Mouse (Mus musculus): ENCODE measurements around the gene Apobec4.
"Not testable (repeated sequence)": the region's sequence is repeated elsewhere in the genome, so short reads cannot be mapped to it uniquely, and the experiment has no call there.

Apobec4 gene

DNA sequence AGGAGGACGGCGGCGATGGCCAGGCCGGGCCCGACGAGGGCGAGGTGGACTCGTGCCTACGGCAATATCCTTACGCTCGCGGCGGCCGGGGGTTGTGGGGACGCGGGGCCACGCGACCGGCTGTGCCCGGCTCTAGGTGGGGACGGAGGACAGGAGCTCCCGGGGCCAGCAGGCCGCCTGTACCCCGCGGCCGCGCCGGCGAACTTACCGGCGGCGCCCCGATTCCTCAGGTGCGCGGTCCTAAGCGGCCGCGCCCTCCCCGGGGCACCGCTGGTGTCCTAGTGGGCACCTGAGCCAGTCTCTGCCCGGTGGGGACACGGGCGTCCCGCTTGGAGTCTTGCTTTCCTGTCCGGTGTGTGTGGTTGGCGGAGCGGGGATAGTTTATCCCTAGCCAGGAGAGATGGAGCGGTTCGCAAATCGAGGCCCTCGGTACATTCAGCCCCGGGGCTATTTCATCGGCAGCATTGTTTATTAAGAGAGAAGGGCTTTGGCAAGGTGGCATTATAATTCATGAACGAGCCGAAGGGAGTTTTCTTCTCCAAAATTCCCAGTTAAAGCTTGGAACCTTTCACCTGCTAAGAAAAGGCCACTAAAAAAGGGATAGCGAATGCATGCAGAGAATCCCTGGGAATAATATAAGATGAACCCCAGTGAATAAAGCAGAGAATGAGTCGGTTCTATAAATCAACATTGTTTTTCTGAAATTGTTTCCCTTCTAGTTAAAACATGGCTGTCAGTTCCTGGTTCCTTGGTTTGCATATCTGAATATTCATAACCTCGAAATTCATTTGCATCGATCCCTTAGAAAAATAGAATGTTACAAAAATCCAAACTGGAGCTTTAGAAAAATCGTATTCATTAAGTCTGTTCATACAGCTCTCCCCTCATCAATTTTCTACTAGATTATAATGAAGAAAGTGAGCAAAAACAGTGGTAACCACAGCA, 16.7 kb downstream of the Apobec4 start:
- peak; percentile 21 for DNase-seq (ENCODE audit: low read depth, low spot score)

DNA sequence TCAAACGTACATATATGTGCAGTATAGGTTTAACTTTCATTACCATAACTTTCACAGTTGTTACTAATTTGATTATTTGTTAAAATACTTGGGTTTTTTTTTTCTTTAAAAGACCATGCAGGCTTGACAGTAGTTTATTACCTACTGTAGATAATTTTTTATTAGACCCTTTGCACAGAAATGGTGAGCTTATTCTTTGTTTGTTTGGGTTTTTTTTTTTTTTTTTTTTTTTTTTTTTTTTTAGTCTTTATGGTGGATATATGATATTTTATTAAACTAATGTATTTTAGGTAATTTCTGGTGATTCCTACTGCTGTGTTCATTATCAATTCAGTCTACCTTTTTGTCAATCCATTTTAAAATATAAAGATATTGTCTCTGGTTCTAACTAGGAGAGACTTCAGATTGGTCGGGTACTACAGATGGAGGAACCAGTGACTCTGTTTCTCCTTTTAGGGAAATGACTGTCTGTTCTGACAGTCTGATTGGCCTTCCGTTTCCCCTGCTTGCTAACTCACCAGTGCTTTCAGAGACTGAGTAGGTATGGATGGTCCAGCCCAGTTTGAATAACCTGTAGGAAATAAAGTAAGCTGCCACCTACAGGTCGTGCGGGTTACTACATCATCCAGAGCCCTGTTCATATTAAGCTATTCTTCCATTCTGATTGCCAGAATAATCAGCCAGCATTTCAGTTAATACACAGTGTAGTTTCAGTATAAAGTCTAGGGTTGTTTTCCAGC, 17.6 kb downstream of the Apobec4 start:
- DNase-seq (ENCODE audit: low read depth, low spot score), result peak; percentile 67

DNA sequence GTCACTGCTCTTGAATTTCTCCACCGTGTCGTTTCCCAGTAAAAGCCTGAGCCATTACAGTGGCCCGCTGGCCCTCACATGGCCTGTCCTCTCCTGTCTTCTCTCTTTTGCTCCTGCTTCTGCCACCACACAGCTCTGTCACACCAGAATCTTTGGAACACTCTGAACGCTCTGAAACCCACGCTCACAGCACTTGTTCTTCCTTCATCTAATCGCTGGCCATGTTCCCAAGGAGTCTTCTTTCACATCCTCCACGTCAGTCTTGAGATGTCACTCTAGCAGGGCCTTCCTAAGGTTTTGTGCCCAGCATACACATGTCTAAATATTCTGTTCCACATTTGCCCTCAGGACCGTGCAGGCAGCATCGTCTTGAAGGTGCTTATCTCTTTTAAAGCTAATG, 20.7 kb downstream of the Apobec4 start:
- DNase-seq (ENCODE audit: low read depth, low spot score), result no peak

DNA sequence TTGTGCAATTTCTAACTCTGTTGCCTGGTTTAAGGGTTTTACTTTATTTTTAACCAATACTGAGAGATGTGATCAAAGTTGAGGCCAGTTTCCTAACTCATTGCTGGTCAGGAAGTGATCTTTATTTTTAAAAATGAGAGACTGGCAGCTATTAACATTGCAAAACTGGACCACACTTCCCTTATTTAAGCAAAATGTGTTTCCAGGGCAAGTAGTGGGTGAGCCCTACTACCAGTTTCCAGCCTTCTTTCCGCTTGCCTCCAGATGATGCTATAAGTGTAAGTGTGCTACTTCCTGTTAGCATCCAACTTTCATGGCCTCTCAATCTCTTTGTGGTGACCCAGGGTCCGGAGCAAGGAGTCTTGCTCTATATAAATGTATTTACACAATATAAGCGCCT, 24.2 kb downstream of the Apobec4 start:
- not testable (repeated sequence) for DNase-seq (ENCODE audit: low read depth, low spot score)

DNA sequence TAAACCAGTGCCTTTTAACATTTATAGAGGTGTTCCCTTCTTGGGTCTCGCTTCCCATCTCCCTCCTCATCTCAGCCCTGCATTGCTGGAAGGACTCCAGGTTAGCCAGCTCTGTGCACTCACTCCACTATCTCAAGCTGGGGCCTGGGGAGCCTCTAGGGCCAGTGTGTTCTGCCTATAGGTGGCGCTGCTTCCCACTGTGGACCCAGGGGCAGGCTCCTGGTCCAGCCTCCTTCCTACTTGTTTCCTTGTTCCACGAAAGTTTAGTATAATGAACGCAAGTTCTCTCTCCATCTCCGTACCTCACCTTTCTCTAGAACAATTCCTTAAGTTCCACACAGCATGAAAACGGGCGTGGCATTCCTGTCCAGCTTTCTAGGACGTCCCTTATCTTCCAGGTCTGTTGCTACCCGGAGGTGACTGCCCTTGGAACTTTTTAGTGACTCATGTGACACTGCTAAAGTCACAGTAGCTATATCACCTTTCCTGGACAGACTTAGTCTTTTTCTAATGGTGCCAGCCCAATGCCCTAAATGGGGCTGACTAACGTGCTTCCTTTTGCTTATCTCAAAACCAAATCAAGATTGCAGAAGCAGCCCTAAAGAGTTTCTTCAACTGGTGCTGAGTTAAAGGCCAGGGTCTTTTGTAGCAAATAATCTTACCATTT, 28.9 kb downstream of the Apobec4 start:
- DNase-seq (ENCODE audit: low read depth, low spot score), result peak; percentile 43

DNA sequence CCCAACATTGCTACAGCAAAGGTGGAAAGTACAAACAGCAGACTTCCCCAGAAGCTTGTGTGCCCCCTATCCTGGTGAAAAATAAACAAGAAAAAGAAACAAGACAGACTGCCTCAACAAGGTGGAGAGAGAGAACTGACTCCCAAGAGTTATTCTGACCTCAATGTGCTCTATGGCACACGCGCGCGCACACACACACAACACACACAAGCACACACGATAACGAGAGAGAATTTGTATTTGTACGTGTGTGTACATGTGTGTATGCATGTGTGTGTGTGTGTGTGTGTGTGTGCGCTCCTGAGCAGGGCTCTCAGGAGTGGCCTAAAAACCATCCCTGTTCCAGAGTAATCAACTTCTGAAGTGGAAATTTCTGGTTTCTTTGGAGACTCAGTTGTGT, 34.3 kb downstream of the Apobec4 start:
- no peak for DNase-seq (ENCODE audit: low read depth, low spot score)

DNA sequence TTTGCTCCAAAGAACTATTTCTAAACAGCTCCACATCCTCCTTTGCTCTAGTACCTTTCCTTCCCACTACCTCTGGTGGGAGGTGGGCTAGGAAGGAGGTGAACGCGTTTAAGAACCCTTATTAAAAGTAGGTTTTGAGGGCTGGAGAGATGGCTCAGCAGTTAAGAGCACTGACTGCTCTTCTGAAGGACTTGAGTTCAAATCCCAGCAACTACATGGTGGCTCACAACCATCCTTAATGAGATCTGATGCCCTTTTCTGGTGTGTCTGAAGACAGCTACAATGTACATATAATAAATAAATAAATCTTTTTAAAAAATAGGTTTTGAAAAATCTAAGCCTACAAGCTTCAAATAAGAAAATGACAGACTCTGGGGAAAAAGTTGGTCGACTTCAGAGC, 35.1 kb downstream of the Apobec4 start:
- DNase-seq (ENCODE audit: low read depth, low spot score), result not testable (repeated sequence)

DNA sequence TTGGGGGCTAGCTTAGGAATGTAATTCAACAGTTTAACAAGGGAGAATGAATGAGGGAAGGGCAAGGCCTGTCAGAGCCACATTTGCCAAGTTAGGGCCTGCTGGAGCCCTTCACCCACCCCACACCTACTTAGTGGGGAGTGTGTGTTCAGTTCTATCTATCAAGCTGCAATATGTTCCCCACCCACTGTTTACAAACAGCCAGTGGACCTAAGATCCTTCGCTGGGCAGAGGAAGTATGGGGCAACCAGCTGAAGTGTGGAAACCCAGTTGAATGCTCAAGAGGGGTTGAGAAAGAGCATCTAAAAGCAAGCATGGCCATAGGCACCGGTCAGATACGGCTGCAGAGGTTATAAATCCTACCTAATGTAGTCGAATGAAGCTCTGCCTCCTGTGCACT, 36.6 kb downstream of the Apobec4 start:
- no peak for DNase-seq (ENCODE audit: low read depth, low spot score)

DNA sequence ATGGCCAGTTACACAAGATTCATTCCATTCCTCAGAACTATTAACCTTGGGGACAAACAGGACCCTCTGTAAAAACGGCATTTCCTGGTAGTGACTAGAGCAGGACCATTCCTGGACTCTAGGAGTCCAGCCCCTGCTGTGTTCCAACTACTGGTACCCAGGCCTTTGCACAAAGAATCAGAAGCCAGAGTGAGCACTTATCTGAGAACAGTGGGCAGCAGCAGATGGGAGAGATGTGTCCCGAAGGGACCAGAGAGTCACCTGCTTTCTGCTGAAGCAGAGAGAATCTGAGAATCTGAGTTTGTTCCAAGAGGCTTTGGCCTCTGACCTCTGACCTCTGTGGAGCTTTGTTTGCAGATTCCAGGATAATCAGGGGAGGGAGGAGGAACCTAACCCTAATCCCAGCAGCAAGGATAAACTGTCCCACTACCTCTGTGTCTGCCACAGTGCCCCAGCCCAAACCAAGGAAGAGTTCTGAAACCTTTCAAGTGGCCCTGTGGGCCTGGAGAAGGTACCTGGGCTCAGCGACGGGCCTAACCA, 37.8 kb downstream of the Apobec4 start:
- DNase-seq (ENCODE audit: low read depth, low spot score), result no peak

DNA sequence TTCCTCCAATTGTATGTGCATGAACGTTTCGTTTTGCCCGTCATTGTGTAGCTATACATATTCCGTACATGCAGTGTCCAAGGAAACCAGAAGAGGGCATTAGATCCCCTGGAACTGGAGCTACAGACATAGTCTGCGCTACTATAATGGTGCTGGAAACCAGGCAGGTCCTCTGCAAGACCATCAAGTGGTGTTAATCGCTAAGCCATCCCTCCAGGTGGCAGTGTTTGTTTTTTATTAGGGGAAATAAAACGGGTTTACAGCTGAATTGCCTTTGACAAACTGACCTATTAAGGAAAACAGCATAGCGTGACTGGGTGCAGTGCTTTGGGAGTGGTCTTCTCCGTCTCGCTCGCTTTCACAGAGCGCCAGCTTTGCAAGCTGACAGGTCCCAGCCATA, 39.9 kb downstream of the Apobec4 start:
- no peak for DNase-seq (ENCODE audit: low read depth, low spot score)

DNA sequence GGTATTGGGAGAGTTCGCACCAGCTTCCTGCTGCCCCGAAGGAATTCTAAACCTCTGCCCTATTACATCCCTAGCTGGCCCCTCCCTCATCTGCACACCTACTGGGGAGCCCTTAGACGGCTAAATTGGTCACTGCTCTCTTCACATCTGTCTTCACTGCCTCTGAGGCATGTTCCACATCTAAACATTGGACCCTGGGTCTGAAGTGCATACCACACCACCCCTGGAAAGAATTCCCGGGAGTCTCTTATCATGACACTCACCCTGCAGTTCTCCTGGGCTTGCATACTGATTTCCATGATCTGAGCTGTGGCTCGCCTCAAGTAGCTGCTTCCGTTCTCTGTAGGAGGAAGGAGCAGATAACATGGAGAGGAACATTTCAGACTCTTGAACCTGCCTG, 40.5 kb downstream of the Apobec4 start:
- no peak for DNase-seq (ENCODE audit: low read depth, low spot score)

DNA sequence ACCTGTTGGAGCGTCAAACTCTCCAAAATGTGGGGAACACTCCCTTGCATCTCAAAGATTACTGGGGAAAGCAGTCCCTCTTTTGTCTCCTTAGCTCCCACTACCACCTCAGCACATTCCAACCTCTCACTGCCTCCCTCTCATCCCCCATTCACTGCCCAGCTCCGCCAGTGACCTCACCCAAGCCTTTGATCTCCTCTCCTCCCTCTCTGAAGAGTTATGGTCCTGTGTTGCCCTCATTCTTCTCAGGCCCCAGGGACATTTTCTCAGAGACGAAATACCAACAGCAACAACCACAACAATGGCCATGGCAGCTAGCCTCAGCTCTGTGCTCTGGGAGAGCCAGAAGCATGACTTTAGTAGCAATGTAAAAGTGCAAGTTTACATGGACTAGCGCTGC, 40.9 kb downstream of the Apobec4 start:
- DNase-seq (ENCODE audit: low read depth, low spot score), result no peak

DNA sequence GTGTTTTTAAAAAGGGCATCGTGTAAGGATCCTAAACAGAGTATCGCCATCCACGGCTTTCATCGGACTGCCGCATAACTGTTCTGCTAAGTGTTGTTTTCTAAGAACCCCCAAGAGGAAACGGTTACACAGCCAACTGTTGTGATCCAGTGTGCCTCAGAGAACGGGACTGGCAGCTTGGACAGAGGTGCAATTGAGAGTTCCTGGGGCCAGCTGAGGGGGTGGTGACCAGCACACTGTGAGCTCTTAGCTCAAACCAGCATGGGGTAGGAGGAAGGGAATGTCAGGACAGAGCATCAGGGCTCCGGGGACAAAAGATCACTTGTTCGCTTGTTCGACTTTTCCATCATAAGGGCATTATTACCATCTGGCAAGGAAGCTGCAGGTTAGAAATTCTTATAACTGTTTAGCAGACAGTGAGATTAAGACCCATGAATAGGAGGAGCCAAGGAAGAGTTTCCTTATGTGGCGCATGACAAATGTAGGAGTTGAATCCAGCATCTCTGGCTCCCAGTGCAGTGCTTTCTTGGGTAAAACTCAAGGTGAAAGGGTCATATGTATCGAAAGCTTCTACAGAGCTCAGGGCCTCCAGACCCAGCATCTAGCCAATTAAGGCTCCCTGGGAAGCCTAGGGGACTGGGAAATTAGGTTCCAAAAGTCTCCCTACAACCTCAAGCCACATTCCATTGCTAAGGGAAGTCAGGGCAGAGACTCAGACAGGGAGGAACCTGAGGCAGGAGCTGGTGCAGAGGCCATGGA, 42.6 kb downstream of the Apobec4 start:
- DNase-seq (ENCODE audit: low read depth, low spot score), result no peak

DNA sequence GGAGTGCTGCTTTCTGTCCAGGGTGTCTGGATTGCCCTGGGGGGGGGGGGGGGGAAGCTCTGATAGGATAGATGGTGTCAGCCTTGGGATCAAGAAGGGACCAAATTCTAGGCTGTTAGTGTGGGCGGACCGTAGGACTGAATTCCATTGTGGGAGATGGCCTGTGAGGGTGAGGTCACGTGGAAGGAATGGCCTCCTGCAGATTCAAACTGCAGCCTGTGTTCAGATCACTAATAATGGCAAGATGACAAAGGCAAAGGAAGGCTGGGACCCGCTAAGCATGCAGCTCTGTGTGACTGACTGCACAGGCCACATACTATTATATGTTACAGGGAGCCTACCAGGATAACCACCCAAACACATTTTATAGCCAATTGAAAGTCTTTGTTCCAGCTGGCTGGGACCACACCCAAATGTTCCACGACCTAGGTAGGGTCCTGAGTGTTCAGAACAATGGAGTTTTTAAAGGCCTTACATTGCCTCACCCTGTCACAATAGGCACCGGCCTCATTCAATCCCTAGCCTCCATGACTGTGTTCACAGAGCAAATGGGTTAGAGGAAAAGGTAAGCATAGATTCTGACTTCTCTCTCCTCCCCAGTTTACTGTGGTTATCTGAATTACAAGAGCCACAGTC, 43.3 kb downstream of the Apobec4 start:
- DNase-seq (ENCODE audit: low read depth, low spot score), result no peak

DNA sequence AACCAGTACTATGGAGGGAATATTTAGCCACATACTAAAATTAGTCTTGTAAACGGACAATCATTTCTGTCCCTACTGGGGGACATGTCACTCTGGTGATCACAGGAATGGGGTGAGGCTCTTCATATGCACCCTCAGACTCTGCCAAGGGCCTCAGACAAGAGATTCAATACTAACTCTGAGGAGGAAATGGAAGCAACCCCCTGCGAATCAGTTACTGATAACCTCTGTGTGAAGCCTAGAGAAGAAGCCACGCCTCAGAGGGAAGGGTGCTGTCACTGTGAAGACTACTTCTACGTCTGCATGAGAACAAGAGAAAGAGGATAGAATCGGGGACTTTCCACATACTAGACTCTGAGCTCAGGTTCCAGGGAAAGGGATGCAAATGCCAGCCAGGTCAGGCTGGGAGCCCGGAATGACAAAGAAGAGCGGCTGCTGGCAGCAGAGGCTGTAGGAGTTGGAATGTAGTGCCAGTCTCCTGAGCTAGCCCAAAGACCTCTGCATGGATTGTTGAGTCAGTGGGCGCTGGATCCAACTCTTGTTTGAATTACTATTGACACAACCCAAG, 45.4 kb downstream of the Apobec4 start:
- DNase-seq (ENCODE audit: low read depth, low spot score), result no peak

DNA sequence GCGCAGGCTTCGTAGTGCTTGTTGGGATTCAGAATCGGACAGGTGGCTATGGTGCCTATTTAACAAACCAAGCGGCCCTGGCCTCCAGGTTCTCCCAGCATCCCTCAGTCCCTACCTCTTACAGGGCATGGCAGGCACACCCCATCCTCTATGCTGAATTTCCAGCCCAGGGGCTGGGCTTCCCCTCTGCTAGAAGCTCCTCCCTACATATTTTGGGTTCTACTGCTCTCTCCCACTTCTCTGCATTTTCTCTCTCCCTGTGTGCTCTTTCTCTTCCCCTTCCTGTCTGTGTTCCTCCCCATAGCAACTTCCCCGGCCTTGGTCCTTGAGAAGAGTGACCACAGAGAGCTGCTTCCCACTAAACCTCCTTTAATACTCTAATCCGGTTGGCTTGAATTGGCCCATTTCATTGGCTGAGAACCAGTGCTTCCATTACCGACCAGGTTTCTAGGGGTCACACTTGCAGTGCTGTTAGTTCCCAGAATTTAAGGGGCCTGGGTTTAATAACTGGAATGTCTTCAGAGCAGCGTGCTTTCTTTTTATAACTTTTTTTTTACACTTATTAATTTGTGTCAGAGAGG, 46.4 kb downstream of the Apobec4 start:
- DNase-seq (ENCODE audit: low read depth, low spot score), result no peak

DNA sequence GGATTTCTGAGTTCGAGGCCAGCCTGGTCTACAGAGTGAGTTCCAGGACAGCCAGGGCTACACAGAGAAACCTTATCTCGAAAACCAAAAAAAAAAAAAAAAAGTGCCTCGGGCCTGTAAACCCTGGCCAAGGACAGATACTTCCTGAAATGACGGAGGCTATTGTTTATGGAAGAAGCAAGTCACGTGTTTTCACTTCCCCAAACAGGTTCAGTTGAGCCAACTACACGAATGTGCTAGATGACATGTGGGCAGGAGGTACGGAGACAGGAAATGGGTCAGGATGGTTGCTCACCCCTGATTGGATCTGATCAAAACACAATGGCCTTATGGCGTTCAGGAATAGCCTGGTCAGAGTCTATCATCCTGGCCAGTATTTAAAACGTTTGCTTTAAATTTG, 47.8 kb downstream of the Apobec4 start:
- peak; percentile 56 for DNase-seq (ENCODE audit: low read depth, low spot score)

DNA sequence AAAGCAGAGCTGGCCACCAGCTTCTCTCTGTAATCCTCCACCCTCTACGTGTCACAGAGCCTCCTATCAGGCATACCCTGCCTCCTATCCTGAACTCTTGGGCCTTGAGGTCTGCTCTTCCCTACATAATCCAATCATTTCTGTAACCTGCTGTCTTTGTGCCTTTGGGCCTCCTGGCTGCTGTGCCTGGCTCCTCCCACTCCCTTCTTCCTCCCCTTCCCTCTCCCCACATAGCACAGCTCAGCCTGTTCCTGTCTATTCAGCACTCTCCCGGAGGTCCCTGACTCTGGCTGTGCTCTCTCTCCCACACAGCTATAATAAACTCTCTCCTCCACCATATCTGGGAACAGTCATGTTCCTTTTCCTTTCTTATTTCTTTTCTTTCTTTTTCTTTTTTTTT, 49.5 kb downstream of the Apobec4 start, which contains the start of gene Ncf2:
Ncf2 (plus strand) TSS at position 298 of the 400 bp plus-strand sequence.
- DNase-seq (ENCODE audit: low read depth, low spot score), result no peak

DNA sequence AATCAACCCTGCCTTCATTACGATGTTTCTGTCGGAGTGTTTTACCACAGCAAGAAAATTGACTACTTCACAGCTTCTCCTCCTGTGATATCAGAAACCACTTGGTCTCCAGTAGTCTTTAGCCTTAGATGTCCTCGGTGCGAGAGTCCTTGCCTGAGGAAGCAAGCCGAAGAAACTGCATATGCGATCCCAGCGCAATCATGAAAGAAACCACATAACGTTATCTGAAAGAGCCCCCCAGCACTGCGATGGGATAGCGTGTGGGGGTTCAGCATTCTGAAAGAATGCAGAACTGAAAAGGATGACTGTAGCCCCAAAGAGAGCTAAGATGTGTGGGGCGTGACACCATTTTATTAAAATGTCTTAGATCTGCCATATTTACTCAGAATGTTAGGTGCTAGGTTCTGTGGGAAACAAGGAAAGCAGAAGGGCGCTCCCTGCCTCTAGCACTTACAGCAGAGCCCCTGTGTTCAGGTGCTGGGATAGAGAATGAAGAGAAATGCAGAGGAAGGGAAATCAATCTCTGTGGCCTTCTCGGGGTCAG, 50.4 kb downstream of the Apobec4 start:
- no peak for DNase-seq (ENCODE audit: low read depth, low spot score)

DNA sequence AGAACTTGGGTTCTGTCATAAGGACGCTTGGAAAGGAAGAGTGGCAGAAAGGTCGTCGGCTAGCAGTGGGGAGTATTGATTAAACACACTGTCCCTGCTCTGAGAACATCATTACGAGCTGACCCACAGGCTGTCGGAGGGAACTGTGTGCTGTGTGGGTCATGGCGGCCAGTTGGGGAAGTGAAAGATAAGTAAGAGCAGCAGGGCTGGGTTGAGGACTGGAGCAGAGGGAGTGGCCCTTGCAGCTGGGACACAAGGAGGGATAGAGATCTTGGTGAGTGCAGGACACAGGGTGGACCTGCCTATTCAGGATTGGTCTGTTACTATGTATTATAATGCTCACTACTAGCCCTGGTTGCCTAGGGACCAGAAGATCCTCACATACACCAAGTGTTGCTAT, 54.6 kb downstream of the Apobec4 start:
- DNase-seq (ENCODE audit: low read depth, low spot score), result no peak
